Mouse (Mus musculus): Measurements from ENCODE around the gene Cnot6l. TPM values are rescaled to one million over a fixed set of nuclear protein-coding genes. Genes with fewer than 3 reads are reported as not detected.

Cnot6l gene
- total RNA-seq, 2 experiments from 2014 or later = 54.2 to 58.0 TPM

DNA sequence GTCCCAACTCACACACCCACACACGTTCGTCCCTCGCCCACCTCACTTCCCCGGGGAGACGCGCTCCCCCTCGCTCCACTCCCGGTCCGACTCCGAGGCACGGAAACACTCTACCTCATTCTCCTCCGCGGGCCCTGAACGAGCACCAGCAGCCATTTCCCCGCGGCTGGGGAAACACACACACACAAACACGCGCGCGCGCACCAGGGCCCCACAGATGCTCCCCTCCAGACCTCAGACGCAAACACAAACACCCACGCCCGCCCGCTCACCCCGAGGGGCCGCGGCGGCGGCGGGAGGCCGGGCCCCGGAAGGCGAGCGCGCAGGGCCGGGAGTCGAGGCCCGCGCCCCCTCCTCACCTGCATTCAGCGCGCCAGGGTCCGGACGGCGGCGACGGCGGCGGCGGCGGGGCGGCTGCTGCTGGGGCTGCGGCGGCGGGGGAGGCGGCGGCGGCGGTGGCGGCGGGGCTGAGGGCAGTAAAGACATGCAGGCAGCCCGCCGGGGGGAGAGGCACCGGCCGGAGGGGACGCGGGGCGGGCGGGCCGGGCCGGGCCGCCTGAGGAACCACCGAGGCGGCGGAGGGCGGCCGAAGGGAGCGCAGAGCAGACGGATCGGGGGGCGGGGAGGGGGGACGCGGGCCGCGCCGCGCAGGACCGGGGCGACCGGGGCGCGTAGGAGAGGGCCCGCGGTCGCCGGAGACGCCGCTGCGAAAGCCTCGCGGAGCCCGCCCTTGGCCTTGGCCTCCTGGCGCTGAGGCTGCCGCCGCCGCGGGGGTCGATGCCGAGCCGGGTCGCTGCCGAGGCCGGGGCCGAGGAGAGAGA lies 2.2 kb downstream of the Cnot6l start:
- peak; percentile 57 for DNase-seq

DNA sequence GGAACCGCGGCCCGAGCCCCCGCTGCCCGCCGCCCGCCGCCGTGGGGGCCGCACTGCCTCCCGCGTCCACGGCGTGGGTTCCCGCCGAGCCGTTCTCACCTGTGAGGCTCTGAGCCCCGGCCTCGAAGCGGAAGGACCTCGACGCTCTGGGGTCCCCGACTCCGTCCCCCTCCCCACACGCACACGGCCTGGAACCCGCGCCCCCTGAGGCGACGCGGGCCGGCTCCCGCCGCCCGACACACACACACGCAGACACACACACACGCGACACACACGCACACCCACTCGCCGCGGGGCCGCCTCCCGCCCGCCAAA lies 2.8 kb downstream of the Cnot6l start:
- peak; percentile 23 for DNase-seq

DNA sequence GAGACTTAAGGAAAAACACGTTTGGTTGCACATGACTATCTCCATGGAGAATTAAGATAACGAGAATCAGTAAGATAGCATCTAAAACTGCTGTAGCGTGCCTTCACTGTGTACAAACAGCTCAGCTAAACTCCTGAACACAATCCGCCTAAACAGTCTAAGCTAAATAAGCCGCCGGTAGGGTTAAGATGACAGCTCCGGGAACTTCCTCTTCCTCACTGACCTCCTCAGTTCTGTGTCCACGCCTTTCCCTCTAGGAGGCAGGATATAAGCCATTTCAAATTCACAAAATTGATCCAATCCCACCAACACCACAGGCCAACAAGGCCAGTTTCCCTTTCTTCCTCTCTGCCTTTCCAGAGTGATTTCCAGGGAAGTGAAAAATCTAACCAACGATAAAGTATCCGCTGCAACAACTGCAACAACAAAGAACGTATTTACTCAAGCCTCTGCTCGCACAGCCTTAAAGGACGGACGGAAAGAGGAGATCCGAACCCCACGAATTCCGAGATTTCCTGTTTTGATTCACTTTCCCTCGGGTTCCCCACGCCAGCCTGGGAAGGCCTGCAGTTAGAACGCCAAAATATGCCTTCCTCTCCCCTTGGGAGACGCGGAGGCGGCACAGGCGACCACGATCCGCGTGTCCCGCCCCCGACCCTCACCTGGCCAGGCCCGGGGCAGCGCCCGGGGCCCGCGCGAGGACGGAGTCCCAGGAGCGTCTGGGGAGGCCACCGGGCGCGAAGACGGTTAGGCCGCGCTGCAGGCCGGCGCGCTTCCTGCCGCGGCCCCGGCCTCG lies 3.3 kb downstream of the Cnot6l start:
- peak; percentile 8 for DNase-seq

DNA sequence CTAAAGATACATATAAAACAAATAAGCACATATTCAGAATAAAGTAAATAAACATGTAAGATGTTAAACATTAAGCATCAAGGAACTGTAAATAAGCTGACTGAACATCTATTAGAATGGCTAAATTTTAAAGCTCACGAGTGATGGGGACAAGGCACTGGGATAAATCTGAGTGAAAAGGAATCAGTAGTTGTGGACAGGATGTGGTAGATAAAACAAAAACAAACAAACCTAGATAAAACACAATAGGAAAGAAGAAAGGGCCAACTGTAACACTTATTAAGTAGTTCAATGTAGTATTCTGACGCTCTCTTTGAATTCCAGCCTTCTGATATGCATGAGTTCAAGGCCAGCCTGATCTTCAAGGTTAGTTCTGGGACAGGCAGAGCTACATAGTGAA lies 21.6 kb downstream of the Cnot6l start:
- DNase-seq = no peak

DNA sequence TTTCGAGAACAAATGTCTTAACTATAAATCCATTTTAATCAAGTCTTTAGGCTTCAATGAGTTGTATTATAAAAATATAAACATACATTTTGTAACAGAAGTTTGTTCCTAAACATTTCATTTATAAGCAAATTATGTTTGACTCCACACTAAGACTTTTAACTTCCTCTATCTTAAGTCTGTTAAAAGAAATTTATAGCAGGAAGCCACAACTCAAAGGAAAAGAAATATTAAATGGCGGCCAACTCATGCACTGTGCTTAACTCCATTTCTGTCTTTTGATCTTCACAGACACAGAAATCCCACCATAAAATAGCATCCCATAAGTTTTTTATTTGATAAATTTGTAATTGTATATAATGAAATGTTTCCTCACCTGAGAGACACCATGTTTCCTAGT lies 33.3 kb downstream of the Cnot6l start:
- no peak for DNase-seq

DNA sequence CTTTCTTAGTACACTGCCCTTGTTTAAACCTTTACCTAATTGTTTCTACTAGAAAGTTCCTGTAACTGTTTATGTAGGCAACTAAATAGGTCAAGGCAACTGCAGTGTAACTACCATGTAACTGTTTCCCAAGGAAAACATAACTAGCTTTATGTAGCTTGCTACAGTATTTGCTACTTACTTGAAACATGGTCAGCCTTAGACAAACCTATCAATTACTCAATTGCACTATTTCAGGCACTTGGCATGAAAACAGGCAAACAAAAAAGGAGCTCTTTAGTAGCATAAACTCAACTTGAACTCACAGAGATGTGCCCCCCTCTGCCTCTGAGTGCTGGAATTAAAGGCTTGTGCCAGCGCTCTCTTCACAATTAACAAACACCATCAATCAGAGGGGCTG lies 37.1 kb downstream of the Cnot6l start:
- no peak for DNase-seq

DNA sequence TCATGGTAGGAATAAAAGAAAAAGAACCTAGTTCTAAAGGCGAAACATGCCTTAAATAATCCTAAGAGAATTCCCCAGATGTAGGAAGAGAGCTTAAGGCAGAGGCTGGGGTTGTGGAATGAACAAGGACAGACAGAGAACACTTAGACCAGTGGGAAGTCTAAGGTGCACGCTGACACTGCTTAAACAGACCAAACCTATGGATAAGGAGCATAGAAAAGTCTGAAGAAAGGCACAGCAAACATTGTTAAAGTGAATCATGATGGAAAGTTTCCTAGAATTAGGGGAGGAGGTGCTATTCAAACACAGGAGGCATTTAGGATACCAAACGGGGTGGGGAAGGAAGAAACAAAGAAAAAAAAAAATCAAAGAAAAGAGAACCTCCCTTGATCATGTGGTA lies 49.0 kb downstream of the Cnot6l start:
- no peak for DNase-seq

DNA sequence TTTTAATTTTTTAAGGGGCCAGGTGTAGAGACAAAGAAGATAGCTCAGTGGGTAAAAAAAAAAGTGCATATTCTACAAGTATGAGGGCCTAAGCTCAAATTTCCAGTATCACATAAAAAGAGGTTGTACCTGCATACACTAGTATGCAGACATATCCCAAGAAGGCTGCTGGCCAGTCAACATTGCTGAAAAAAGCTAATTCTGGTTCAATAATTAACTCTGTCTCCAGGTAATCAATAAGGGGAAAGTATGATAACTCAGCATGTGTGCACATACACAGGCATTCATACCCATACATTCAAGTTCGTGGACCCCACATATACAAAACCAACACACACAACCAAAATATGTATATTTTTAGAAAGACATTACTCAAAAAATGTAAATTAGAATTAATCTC lies 59.3 kb downstream of the Cnot6l start:
- DNase-seq = no peak

DNA sequence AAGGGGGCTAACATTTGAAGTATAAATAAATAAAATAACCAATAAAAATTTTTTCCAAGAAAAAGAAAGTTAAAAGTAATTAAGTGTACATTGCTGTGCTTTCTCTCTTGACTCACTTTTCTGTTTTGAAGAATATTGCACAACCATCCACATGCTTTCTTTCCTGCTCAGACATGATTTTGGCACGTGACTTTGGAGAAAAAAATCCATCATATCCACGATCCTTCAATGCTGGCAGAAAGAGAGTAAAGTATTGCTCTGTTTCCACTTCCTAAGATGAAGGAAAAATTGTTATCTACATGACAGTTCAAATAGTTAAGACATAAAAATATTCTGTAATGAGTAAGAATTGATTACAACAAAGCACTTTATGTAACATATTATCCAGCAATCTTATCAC lies 72.5 kb downstream of the Cnot6l start:
- DNase-seq = no peak

DNA sequence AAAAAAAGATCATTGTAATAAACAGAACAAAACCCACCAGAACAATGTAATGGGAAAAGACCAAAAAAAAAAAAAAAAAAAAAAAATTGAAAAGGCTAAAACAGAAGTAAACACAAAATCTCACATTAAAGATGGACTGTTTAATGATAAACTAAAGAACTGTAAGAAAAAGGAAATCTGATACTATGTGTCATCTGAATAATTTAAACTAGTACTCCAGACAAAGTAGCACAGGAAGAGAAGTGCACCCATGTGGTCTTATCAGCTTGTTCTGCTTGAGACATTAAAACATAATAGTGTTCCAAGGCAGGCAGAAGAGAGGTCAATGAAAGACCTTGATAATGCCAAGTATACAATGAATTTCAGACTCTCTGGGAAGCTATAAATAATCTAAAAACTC lies 78.6 kb downstream of the Cnot6l start:
- DNase-seq = no peak

DNA sequence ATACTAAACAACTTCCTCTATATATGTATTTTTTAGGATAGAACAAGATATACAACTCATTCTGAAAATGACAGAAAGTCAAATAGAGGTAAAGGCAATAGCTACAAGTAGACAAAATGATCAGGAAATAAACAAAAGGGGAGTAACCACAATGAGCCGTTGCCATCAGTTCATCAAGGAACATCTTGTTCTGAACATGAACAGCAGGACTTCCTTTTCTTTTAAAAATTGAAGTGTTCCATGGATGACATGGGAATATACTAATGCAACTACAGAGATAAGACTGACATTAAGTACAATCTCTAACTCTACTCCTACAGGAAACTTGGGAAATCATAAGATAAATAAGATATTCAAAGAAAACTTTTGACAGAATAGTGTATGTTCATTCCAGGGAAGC lies 84.9 kb downstream of the Cnot6l start:
- no peak for DNase-seq

DNA sequence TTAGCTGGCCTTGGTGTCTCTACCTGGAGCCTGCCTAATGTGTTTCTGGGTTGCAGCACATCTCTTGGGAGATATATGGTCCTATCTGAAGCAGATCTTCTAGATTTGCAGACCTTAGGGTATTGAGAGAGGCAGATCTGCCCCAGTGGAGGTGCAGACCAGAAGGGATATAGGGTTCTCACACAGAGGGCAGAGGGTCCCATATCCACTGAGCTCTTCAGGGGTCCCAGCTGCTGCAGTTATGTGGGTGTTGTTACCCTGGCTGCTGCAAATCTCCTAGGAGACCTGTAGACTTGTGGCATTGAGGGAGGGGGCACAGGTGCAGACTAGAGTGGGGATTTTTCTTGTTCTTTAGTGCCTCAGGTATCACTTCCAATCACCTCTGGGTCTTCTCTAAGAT lies 98.4 kb downstream of the Cnot6l start:
- DNase-seq = no peak

DNA sequence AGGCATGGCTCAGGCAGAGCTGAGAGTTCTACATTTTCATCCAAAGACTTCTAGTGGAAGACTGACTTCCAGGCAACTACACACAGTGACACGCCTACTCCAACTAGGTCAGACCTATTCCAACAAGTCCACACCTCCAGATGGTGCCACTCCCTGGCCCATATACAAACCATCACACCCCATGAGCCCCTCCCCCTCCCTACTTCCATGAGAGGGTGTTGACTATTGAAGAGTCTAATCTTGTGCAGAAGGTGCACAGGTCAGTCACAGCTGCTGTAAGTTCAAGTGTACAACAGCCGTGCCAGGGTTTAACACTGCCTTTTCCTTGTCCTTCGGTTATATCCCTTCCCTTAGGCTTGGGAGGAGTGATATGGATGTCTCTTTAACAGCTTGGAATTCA lies 121.5 kb downstream of the Cnot6l start:
- no peak for DNase-seq

DNA sequence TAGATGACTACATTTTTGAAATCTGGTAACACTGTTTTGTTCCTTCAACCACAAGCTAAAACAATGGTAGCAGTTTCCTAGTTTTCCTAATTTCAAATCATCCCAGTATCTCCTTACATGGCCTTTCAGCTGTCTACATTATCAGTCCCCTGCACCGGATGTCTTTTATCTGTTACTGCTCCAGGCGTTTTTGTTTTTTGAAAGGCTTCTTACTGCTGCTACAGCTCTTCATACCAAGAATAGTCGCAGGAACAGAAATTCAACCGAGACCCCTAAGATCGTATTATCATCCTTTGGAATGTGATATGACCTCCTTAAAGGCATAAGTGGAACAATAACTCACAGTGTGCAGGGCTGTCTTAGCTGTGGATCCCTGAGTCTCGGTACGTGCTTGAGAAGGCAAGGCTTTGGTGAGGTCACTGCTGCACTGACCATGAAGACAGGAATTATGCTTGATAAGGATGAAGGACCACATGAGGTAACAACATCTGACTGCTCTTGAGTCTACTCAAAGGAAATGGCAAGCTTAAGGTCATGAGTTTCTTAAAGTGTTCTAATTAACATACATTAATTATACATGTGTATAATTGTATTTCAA lies 122.4 kb downstream of the Cnot6l start:
- no peak for DNase-seq

DNA sequence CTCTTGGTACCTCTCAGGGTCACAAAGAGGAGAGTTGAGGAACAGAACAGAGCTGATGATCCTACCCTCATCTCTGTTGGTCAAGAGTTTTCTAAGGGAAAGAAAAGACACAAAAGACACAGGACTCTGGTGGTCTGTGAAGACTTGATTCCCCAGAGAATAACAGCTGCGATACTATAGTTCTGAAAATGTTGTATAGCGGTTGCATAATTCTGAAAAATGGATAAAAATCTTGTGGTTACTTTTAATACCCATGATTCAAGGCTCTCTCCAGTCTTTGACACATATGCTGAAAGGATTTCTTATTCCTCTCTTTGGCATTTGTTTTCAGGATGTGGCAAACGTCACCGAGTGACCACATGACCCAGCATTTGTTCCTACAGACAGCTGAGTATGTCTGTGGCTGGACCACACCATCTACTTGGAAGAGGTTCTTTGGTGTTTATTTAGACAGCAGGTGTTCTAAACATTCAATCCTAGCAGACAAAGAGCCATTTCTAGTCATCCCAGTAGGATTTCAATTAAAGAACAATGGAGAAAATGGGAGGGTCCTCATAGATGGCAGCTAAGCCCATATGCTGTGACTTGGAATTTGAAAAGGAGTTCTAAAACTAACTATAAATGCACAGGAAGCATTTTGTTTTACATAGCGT lies 124.7 kb downstream of the Cnot6l start:
- no peak for DNase-seq

DNA sequence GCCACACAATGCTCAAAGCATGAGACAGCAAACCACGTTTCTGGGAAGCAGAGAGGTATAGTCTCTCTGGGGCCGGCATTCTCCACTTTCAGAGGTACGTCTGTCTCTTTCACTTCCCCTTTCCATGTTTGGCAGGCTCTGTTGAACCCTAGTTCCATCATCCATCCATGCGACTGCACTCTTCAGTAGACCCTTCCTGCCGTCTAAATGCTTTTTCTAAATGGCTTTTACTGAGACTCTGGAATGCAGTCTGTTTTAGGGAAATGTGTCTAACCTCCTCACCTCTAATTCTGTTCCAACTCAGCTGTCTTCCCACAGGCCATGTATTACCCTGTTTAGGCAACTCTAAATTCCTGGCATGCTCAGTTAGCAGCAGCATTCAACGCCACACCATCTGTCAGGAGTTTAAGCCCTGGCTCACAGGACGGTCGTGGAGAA lies 126.3 kb downstream of the Cnot6l start:
- DNase-seq = no peak

DNA sequence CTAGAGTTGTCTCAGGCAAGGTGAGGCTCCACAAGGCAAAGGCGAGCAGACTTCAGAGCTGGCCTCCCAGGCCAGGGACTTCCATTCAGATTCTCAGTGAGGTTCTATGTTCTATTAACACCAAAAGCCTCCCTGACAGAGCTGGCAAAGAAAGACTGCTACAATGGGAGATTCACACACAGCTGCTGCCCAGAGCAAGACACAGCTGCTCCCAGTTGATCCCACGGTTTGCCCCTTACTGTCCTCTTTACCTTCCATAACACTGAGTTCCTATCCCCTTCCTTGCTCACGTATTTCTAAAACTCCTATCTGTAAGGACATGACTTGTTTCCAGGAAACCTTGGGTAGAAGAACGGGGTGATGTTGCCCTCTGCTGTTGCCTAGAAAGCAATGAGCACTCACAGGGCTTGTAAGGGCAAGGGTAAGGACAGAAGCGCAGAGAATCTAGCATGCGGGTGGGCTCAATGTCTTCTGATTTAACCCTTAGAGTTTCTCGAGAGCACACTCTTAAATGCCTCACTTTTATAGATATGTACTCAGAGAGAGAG lies 127.8 kb downstream of the Cnot6l start:
- DNase-seq = no peak

DNA sequence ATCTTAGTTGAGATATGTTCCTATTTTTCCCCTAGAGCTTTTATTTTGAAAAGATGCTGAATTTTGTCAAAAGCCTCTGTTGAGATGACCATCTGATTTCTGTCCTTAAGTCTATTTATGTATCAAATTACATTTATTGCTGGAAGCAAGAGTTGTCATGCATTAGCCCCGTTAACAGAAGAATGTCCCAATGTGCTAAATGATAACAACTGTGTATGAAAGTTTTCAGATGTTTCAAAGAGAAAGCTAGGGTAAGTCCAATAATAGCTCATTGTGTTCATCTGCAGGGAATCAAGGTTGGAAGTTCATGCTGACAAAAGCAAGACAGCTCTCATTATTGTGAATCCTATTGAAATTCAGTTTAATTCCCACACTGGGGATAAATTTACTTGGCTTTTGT lies 129.9 kb downstream of the Cnot6l start:
- DNase-seq = no peak

DNA sequence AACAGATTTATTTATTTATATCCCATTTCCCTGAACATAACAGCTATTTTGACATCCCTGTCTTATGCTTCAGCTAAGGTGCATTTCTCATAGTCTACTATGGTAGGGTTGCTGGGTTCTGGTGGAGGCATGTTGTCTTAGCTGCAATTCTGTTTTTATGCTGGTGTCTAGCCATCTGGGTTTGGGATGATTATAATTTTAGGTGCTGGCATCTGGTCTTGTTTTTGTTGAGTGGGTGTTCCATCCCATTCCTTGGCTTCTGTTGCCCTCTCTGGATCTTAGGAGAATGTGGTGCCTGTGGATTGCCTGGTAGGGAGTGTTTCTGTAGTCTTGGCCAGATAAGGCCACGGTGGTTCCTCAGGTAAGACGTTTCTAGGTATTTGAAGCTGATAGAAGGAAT lies 134.2 kb downstream of the Cnot6l start:
- DNase-seq = no peak
